Mouse (Mus musculus) kidney, embryonic 14.5 days (tissue): ENCODE measurements at regions not wholly inside any gene's neighbourhood (a gene's known extent, or its start where the extent isn't known, plus 50 kb on each side); places are given as distances from the start of the nearest gene placed in this dataset.

Experiments
- ATAC-seq: fragments of 200-750 bp; cut with Nextera tagmentation; 2 replicates; pipeline ENCODE4 v1.8.0; 2017; ENCODE audit warnings: moderate number of reproducible peaks, mild to moderate bottlenecking, moderate TSS enrichment, moderate library complexity; ENCODE audit not compliant: low FRiP score, low TSS enrichment
- H3K27ac ChIP-seq: fragments of 300-500 bp; sonication (generic); 2 replicates; pipeline ENCODE4 v1.5.1; 2014; ENCODE audit warnings: low read depth, mild to moderate bottlenecking, low read length, moderate library complexity, mixed read lengths
- H3K27me3 ChIP-seq: fragments of 300-500 bp; sonication (generic); 2 replicates; pipeline ENCODE4 v1.6.1; 2014; ENCODE audit warnings: mild to moderate bottlenecking, low read length; ENCODE audit not compliant: control insufficient read depth, insufficient read depth
- H3K36me3 ChIP-seq: fragments of 300-500 bp; sonication (generic); 2 replicates; pipeline ENCODE4 v1.6.1; 2014; ENCODE audit warnings: low read length, mixed read lengths; ENCODE audit not compliant: control insufficient read depth, insufficient read depth
- H3K4me1 ChIP-seq: fragments of 300-500 bp; sonication (generic); 2 replicates; pipeline ENCODE4 v1.6.1; 2014; ENCODE audit warnings: low read length, mixed read lengths; ENCODE audit not compliant: control insufficient read depth, insufficient read depth
- H3K4me2 ChIP-seq: fragments of 300-500 bp; sonication (generic); replicated peaks from 2 replicates; pipeline ENCODE4 v1.6.1; 2014; ENCODE audit warnings: low read depth, mild to moderate bottlenecking, low read length
- H3K4me3 ChIP-seq: fragments of 300-500 bp; sonication (generic); 2 replicates; pipeline ENCODE4 v1.5.1; 2014; ENCODE audit warnings: mild to moderate bottlenecking, low read length
- H3K9ac ChIP-seq: fragments of 300-500 bp; sonication (generic); 2 replicates; pipeline ENCODE4 v1.6.1; 2014; ENCODE audit warnings: low read depth, mild to moderate bottlenecking, low read length, moderate library complexity
- H3K9me3 ChIP-seq: fragments of 300-500 bp; sonication (generic); 2 replicates; pipeline ENCODE4 v1.6.1; 2016; ENCODE audit warnings: low read length; ENCODE audit not compliant: control insufficient read depth
- WGBS: fragments of 180-500 bp; shearing (Covaris S2); extraction: QIAGEN DNeasy Blood & Tissue Kit; methylation state at CpG from one replicate; pipeline ENCODE4 v1.1.7; 2014; 5-methylcytosine and 5-hydroxymethylcytosine counted together

GRCm38 (mm10) chr4:83949612-83950011 lies 424.3 kb downstream of the Ccdc171 start:
- Histone ChIP-seq H3K4me1 (0 out of 2 replicates have a peak, but pooled peaks cover 5% of the 10 kb centered on the region), H3K4me3 (no peak overlapping the region), H3K9ac (no peak overlapping the region), H3K9me3 (no peaks in the 10 kb centered on the region), H3K27me3 (no peaks in the 10 kb centered on the region), H3K4me2 (no peak overlapping the region), H3K36me3 (no peaks in the 10 kb centered on the region), H3K27ac (no peak overlapping the region)
- WGBS, result 91% methylated on average over 2 of the region's 2 CpGs
- ATAC-seq, result no peak

- Histone ChIP-seq H3K4me3 (no peak overlapping the region), H3K9me3 (no peaks in the 10 kb centered on the region), H3K27me3 (no peaks in the 10 kb centered on the region), H3K27ac (no peak overlapping the region), H3K4me1 (0 out of 2 replicates have a peak, but pooled peaks cover 5% of the 10 kb centered on the region), H3K4me2 (no peak overlapping the region), H3K36me3 (no peaks in the 10 kb centered on the region), H3K9ac (no peak overlapping the region)
- WGBS, result 79% methylated on average over 10 of the region's 10 CpGs
- ATAC-seq, result no peak
Measured at GRCm38 (mm10) chr4:83950809-83951409, 425.6 kb downstream of the Ccdc171 start.

DNA sequence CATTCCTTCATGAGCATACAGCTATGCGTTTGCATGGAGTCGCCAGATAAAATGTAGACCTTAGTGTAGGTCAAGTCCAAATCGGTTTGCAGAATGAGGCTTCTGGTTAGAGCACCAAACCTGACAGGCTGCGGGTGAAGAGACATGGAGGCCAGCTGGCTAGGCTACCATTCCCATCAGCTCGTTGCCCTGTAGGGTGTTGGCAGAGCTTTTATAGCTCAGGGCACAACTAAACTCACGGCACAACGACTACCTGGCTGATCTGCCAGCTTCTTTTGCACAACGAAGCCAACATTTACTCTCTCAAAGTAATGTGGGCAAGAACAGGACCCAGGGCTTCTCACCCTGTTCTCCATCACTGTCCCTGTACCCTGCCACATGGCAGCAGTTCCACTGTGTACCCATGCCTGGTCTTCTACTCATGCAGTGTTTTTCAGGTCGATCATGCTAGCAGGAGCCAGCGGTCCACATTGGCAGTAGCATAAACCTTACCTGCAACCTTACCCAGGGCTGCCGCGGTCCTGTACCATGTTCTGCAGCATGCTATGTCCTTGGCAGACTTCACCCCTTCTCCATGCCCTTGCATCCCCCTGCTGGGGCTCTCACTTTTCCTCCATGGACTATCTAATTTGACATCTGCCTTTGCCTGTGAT lies 431.0 kb downstream of the Ccdc171 start:
- Histone ChIP-seq H3K36me3 (no peaks in the 10 kb centered on the region), H3K4me3 (no peak overlapping the region), H3K9ac (no peak overlapping the region), H3K4me2 (no peak overlapping the region), H3K27me3 (no peaks in the 10 kb centered on the region), H3K9me3 (0 out of 2 replicates have a peak, but pooled peaks cover 4% of the 10 kb centered on the region), H3K4me1 (0 out of 2 replicates have a peak, but pooled peaks cover 2% of the 10 kb centered on the region), H3K27ac (no peak overlapping the region)
- WGBS, result 91% methylated on average over 12 of the region's 12 CpGs
- no peak for ATAC-seq

DNA sequence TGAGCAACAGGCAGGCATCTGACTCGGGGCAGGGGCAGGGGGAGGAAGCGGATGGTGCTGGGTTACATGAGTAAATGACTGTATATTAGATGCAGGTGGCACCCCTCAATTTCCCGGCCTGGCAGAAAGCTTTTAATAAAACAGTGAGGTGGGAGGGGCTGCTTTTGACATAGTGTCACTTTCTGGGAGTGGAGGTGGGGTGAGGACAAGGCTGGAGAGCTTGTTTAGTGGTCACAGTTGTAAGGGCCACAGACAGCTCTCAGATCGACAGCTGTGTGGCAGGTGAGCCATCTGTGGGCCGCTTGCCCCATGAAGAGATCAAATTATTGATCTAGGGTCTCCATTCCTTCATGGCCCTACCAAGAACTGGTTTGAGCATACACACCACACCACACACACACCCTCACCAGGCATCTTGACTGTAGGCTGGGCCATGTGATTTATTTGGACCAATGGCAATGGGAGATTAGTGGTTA lies 431.9 kb downstream of the Ccdc171 start:
- H3K36me3 ChIP-seq, result no peaks in the 10 kb centered on the region
- H3K9me3 ChIP-seq, result 0 out of 2 replicates have a peak, but pooled peaks cover 4% of the 10 kb centered on the region
- ATAC-seq, result peak; percentile 78
- H3K27me3 ChIP-seq, result no peaks in the 10 kb centered on the region
- H3K4me2 ChIP-seq, result no peak overlapping the region
- WGBS, result 45% methylated on average over 5 of the region's 5 CpGs
- H3K9ac ChIP-seq, result no peak overlapping the region
- no peak overlapping the region for H3K27ac ChIP-seq
- no peaks in the 10 kb centered on the region for H3K4me1 ChIP-seq
- H3K4me3 ChIP-seq, result no peak overlapping the region

GRCm38 (mm10) chr4:83966898-83967297 lies 441.6 kb downstream of the Ccdc171 start:
- H3K4me1 ChIP-seq, result no peaks in the 10 kb centered on the region
- no peaks in the 10 kb centered on the region for H3K36me3 ChIP-seq
- H3K27me3 ChIP-seq, result no peaks in the 10 kb centered on the region
- H3K4me3 ChIP-seq, result no peak overlapping the region
- H3K9ac ChIP-seq, result no peak overlapping the region
- H3K4me2 ChIP-seq, result no peak overlapping the region
- H3K9me3 ChIP-seq, result no peaks in the 10 kb centered on the region
- WGBS, result 87% methylated on average over 1 of the region's 1 CpGs
- no peak overlapping the region for H3K27ac ChIP-seq
- ATAC-seq, result no peak

DNA sequence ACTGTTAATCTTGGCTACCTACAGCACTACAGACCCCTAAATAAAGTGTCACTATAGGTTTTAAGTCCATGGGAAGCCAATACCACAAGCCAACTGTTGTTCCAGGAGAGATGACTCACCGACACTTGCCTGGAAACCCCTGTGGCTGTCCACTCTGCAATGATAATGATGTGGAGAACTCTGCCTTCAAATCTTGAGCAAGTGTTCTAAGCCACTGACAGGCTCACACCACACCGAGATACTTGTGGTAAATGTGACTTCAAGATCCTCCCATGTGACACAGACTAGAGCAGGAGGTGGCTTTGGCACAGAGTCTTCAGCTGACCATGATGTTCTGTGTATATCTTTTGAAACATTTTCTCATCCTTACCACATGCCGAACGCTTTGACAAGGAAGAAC lies 447.8 kb downstream of the Ccdc171 start:
- Histone ChIP-seq H3K4me1 (peaks cover 4% of the 10 kb centered on the region; the same call in 1 of the 2 replicates), H3K27me3 (no peaks in the 10 kb centered on the region; the same call in 1 of the 2 replicates), H3K9ac (no peak overlapping the region), H3K9me3 (no peaks in the 10 kb centered on the region), H3K4me2 (no peak overlapping the region), H3K4me3 (no peak overlapping the region), H3K36me3 (no peaks in the 10 kb centered on the region), H3K27ac (no peak overlapping the region)
- no peak for ATAC-seq
- WGBS, result 89% methylated on average over 4 of the region's 4 CpGs

DNA sequence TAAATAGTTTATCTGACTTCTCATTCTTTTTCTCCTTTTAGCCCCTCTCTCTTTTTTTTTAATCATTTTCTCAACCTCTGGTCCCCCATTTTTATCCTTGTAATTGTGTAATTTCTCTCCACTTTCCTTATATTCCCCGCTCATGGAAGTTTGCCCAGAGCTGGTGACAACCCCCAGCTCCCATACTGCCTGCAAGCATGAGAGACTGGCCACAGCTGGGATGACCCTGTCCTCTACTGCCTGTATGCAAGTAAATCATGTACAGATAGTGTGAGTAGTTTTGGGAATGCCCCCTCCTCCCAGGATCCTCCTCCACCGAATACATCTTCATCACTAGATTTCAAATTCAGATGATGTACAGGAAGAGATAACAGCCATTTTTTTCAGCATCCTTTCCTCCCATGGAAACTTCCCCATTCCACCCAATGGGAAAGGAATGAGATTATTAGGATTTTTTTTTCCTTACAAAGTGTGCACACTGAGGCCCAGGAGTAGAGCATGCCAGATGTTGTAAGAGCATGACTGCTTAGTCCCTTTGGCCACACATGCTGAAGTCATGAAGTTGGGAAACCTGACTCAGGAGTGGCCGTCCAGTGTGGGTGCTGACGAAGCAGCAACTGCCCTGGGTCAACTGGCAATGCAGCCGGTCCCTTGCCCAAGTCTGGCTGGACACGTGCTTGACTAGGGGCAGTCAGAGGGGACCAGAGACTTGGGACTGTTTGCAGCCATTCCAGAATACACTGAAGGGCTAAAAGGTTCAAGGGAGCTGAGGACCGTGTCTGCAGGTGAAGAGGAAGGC lies 449.1 kb downstream of the Ccdc171 start:
- H3K4me2 ChIP-seq, result no peak overlapping the region
- H3K27ac ChIP-seq, result no peak overlapping the region; the same call in 1 of the 2 replicates
- H3K9me3 ChIP-seq, result no peaks in the 10 kb centered on the region
- 65% methylated on average over 7 of the region's 7 CpGs for whole genome bisulfite sequencing
- H3K27me3 ChIP-seq, result no peaks in the 10 kb centered on the region; the same call in 1 of the 2 replicates
- no peak overlapping the region for H3K9ac ChIP-seq
- H3K4me1 ChIP-seq, result peaks cover 4% of the 10 kb centered on the region; the same call in 1 of the 2 replicates
- ATAC-seq, result no peak
- H3K4me3 ChIP-seq, result no peak overlapping the region
- H3K36me3 ChIP-seq, result no peaks in the 10 kb centered on the region

GRCm38 (mm10) chr4:83975569-83975968 lies 450.2 kb downstream of the Ccdc171 start:
- no peak overlapping the region; the same call in 1 of the 2 replicates for H3K27ac ChIP-seq
- ATAC-seq, result no peak
- H3K9ac ChIP-seq, result no peak overlapping the region
- H3K4me2 ChIP-seq, result no peak overlapping the region
- no peak overlapping the region for H3K4me3 ChIP-seq
- no peaks in the 10 kb centered on the region for H3K9me3 ChIP-seq
- WGBS, result 63% methylated on average over 5 of the region's 5 CpGs
- no peaks in the 10 kb centered on the region; the same call in 1 of the 2 replicates for H3K27me3 ChIP-seq
- peaks cover 4% of the 10 kb centered on the region; the same call in 1 of the 2 replicates for H3K4me1 ChIP-seq
- no peaks in the 10 kb centered on the region for H3K36me3 ChIP-seq
